Mouse (Mus musculus): Measurements from ENCODE around the gene Cdc7. TPM values are rescaled to one million over a fixed set of nuclear protein-coding genes. Genes with fewer than 3 reads are reported as not detected.

Gene Cdc7
- polyA plus RNA-seq (2015; fragmentation: Nextera tagmentation; extraction: Ambion mirVana): 37.0 and 46.5 TPM in 2 replicates

- peak; percentile 96 for ATAC-seq
- peak within 1 kb of the TSS; percentile 91 for H3K9ac ChIP-seq (ENCODE audit: low read depth, low read length)
- H3K27ac ChIP-seq (ENCODE audit: low read depth, low read length): peak within 1 kb of the TSS; percentile 76
- H3K9me3 ChIP-seq (ENCODE audit: control insufficient read depth, low read length): no peaks in the 10 kb centered on the region
- H3K36me3 ChIP-seq (ENCODE audit: control insufficient read depth, insufficient read depth, low read length): no peaks in the 10 kb centered on the region
- no peaks in the 10 kb centered on the region for H3K27me3 ChIP-seq (replicated peaks; ENCODE audit: control insufficient read depth, insufficient read depth, low read length)
- H3K4me2 ChIP-seq (ENCODE audit: low read length): peak within 1 kb of the TSS; percentile 89
- WGBS: 6% methylated on average over 47 of the region's 54 CpGs
- peaks cover 11% of the 10 kb centered on the region for H3K4me1 ChIP-seq (ENCODE audit: control insufficient read depth, insufficient read depth, low read depth, low read length)
- peak within 1 kb of the TSS; percentile 96 for H3K4me3 ChIP-seq (ENCODE audit: low read length)
Observed at GRCm38 (mm10) chr5:106963584-106964512, at the start of gene Cdc7. TSS of gene Cdc7 (plus strand) at chr5:106964322.

- no peaks in the 10 kb centered on the region for H3K36me3 ChIP-seq (ENCODE audit: control insufficient read depth, insufficient read depth, low read length)
- H3K4me1 ChIP-seq (ENCODE audit: control insufficient read depth, insufficient read depth, low read depth, low read length): no peaks in the 10 kb centered on the region
- H3K9ac ChIP-seq (ENCODE audit: low read depth, low read length): no peak overlapping the region
- H3K27ac ChIP-seq (ENCODE audit: low read depth, low read length): no peak overlapping the region
- no peaks in the 10 kb centered on the region for H3K9me3 ChIP-seq (ENCODE audit: control insufficient read depth, low read length)
- no peak overlapping the region for H3K4me2 ChIP-seq (ENCODE audit: low read length)
- ATAC-seq: no peak
- no peak overlapping the region for H3K4me3 ChIP-seq (ENCODE audit: low read length)
- no peaks in the 10 kb centered on the region for H3K27me3 ChIP-seq (replicated peaks; ENCODE audit: control insufficient read depth, insufficient read depth, low read length)
Observed at GRCm38 (mm10) chr5:106919315-106919714, 44.8 kb upstream of the Cdc7 start.

- no peaks in the 10 kb centered on the region for H3K36me3 ChIP-seq (ENCODE audit: control insufficient read depth, insufficient read depth, low read length)
- peak within 1 kb of the TSS; percentile 80 for H3K27ac ChIP-seq (ENCODE audit: low read depth, low read length)
- peak; percentile 98 for ATAC-seq
- WGBS: 2% methylated on average over 49 of the region's 76 CpGs
- peak within 1 kb of the TSS; percentile 73 for H3K9ac ChIP-seq (ENCODE audit: low read depth, low read length)
- peak within 1 kb of the TSS; percentile 61 for H3K4me2 ChIP-seq (ENCODE audit: low read length)
- H3K4me3 ChIP-seq (ENCODE audit: low read length): peak within 1 kb of the TSS; percentile 56
- H3K27me3 ChIP-seq (replicated peaks; ENCODE audit: control insufficient read depth, insufficient read depth, low read length): no peaks in the 10 kb centered on the region
- no peaks in the 10 kb centered on the region for H3K4me1 ChIP-seq (ENCODE audit: control insufficient read depth, insufficient read depth, low read depth, low read length)
- H3K9me3 ChIP-seq (ENCODE audit: control insufficient read depth, low read length): no peaks in the 10 kb centered on the region
Observed at GRCm38 (mm10) chr5:106925488-106926368, 38.4 kb upstream of the Cdc7 start, which contains the start of gene Hfm1. TSS of gene Hfm1 (minus strand) at chr5:106926321.

- Histone ChIP-seq H3K27ac (ENCODE audit: low read depth, low read length) (peak overlapping the region; percentile 80), H3K4me3 (ENCODE audit: low read length) (peak overlapping the region; percentile 56), H3K36me3 (ENCODE audit: control insufficient read depth, insufficient read depth, low read length) (no peaks in the 10 kb centered on the region), H3K4me1 (ENCODE audit: control insufficient read depth, insufficient read depth, low read depth, low read length) (no peaks in the 10 kb centered on the region), H3K27me3 (replicated peaks; ENCODE audit: control insufficient read depth, insufficient read depth, low read length) (no peaks in the 10 kb centered on the region), H3K9me3 (ENCODE audit: control insufficient read depth, low read length) (no peaks in the 10 kb centered on the region), H3K4me2 (ENCODE audit: low read length) (peak overlapping the region; percentile 61), H3K9ac (ENCODE audit: low read depth, low read length) (peak overlapping the region; percentile 73)
- ATAC-seq: no peak
- WGBS: 20% methylated on average over 4 of the region's 4 CpGs
Observed at GRCm38 (mm10) chr5:106926369-106926686, 37.8 kb upstream of the Cdc7 start.

GRCm38 (mm10) chr5:106927996-106928395 lies 36.1 kb upstream of the Cdc7 start:
- H3K4me3 ChIP-seq (ENCODE audit: low read length): no peak overlapping the region
- no peak overlapping the region for H3K4me2 ChIP-seq (ENCODE audit: low read length)
- no peak for ATAC-seq
- H3K4me1 ChIP-seq (ENCODE audit: control insufficient read depth, insufficient read depth, low read depth, low read length): no peaks in the 10 kb centered on the region
- no peaks in the 10 kb centered on the region for H3K36me3 ChIP-seq (ENCODE audit: control insufficient read depth, insufficient read depth, low read length)
- H3K27ac ChIP-seq (ENCODE audit: low read depth, low read length): no peak overlapping the region
- H3K27me3 ChIP-seq (replicated peaks; ENCODE audit: control insufficient read depth, insufficient read depth, low read length): no peaks in the 10 kb centered on the region
- no peak overlapping the region for H3K9ac ChIP-seq (ENCODE audit: low read depth, low read length)
- 85% methylated on average over 4 of the region's 4 CpGs for WGBS
- no peaks in the 10 kb centered on the region for H3K9me3 ChIP-seq (ENCODE audit: control insufficient read depth, low read length)

- H3K27ac ChIP-seq (ENCODE audit: low read depth, low read length): no peak overlapping the region
- H3K36me3 ChIP-seq (ENCODE audit: control insufficient read depth, insufficient read depth, low read length): no peaks in the 10 kb centered on the region
- no peak overlapping the region for H3K9ac ChIP-seq (ENCODE audit: low read depth, low read length)
- ATAC-seq: no peak
- WGBS: 83% methylated on average over 4 of the region's 4 CpGs
- no peaks in the 10 kb centered on the region for H3K4me1 ChIP-seq (ENCODE audit: control insufficient read depth, insufficient read depth, low read depth, low read length)
- H3K27me3 ChIP-seq (replicated peaks; ENCODE audit: control insufficient read depth, insufficient read depth, low read length): no peaks in the 10 kb centered on the region
- H3K4me2 ChIP-seq (ENCODE audit: low read length): no peak overlapping the region
- no peak overlapping the region for H3K4me3 ChIP-seq (ENCODE audit: low read length)
- H3K9me3 ChIP-seq (ENCODE audit: control insufficient read depth, low read length): no peaks in the 10 kb centered on the region
Observed at GRCm38 (mm10) chr5:106946342-106946741, 17.8 kb upstream of the Cdc7 start.

GRCm38 (mm10) chr5:106948683-106949082 lies 15.4 kb upstream of the Cdc7 start:
- Histone ChIP-seq H3K4me3 (ENCODE audit: low read length) (no peak overlapping the region), H3K27me3 (replicated peaks; ENCODE audit: control insufficient read depth, insufficient read depth, low read length) (no peaks in the 10 kb centered on the region), H3K9me3 (ENCODE audit: control insufficient read depth, low read length) (no peaks in the 10 kb centered on the region), H3K4me2 (ENCODE audit: low read length) (no peak overlapping the region), H3K36me3 (ENCODE audit: control insufficient read depth, insufficient read depth, low read length) (no peaks in the 10 kb centered on the region), H3K27ac (ENCODE audit: low read depth, low read length) (no peak overlapping the region), H3K4me1 (ENCODE audit: control insufficient read depth, insufficient read depth, low read depth, low read length) (no peaks in the 10 kb centered on the region), H3K9ac (ENCODE audit: low read depth, low read length) (no peak overlapping the region)
- 88% methylated on average over 6 of the region's 6 CpGs for WGBS
- no peak for ATAC-seq

- Histone ChIP-seq H3K4me2 (ENCODE audit: low read length) (no peak overlapping the region), H3K9ac (ENCODE audit: low read depth, low read length) (no peak overlapping the region), H3K27ac (ENCODE audit: low read depth, low read length) (no peak overlapping the region), H3K9me3 (ENCODE audit: control insufficient read depth, low read length) (no peaks in the 10 kb centered on the region), H3K4me3 (ENCODE audit: low read length) (no peak overlapping the region), H3K4me1 (ENCODE audit: control insufficient read depth, insufficient read depth, low read depth, low read length) (no peaks in the 10 kb centered on the region), H3K27me3 (replicated peaks; ENCODE audit: control insufficient read depth, insufficient read depth, low read length) (no peaks in the 10 kb centered on the region), H3K36me3 (ENCODE audit: control insufficient read depth, insufficient read depth, low read length) (no peaks in the 10 kb centered on the region)
- no peak for ATAC-seq
- WGBS: 83% methylated on average over 3 of the region's 3 CpGs
Observed at GRCm38 (mm10) chr5:106956467-106956866, 7.7 kb upstream of the Cdc7 start.

GRCm38 (mm10) chr5:106959031-106959430 lies 5.1 kb upstream of the Cdc7 start:
- no peak overlapping the region for H3K4me2 ChIP-seq (ENCODE audit: low read length)
- no peaks in the 10 kb centered on the region for H3K9me3 ChIP-seq (ENCODE audit: control insufficient read depth, low read length)
- no peak overlapping the region for H3K27ac ChIP-seq (ENCODE audit: low read depth, low read length)
- WGBS: 63% methylated on average over 3 of the region's 3 CpGs
- no peak overlapping the region for H3K4me3 ChIP-seq (ENCODE audit: low read length)
- H3K27me3 ChIP-seq (replicated peaks; ENCODE audit: control insufficient read depth, insufficient read depth, low read length): no peaks in the 10 kb centered on the region
- no peak overlapping the region for H3K9ac ChIP-seq (ENCODE audit: low read depth, low read length)
- peaks cover 3% of the 10 kb centered on the region for H3K4me1 ChIP-seq (ENCODE audit: control insufficient read depth, insufficient read depth, low read depth, low read length)
- H3K36me3 ChIP-seq (ENCODE audit: control insufficient read depth, insufficient read depth, low read length): no peaks in the 10 kb centered on the region
- no peak for ATAC-seq

Measured in hindbrain, embryonic 16.5 days (tissue).